Mouse (Mus musculus) mouse trophoblast stem cell (cell line): ENCODE measurements around the gene Clec16a.

Experiments
- in situ Hi-C, 2 experiments: fragments of 300-500 bp; cut with MseI, MboI; formaldehyde crosslinking; loops; 2 replicates in 1 of 2; 3 replicates in 1 of 2; pipeline ENCODE4 v1.15.1; 2025

Gene Clec16a

GRCm38 (mm10) chr16:10544995-10545622 is at the start of gene Clec16a:
Gene Clec16a (plus strand): TSS chr16:10545339.
- in situ Hi-C loops: no loop called here

GRCm38 (mm10) chr16:10495824-10496298 is 49.3 kb upstream of the Clec16a start:
- in situ Hi-C loops: no loop called here

DNA sequence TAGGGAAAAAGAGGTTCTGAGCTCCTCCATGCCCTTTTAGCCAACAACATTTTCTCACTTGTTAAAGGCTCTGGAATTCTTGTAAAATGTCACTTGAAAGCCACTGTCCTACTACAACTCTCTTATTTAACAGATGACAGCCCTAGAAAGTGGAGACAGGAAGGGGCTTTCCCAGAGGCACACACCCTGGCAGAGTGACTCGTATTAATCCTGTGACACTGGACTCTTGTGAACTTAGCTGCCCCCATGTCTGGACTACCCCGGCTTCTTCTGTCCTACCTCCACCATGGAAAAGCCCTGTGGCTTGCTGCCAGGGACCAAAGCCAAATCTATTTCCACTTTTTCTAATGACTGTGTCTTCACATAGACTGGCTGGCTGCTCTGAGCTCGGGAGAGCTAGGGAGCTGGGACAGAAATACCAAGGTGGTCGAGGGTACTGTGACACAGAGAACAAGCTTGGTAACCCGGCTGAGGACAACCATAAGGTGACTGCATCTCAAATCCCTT is 47.0 kb upstream of the Clec16a start:
- in situ Hi-C loops: no loop called here

DNA sequence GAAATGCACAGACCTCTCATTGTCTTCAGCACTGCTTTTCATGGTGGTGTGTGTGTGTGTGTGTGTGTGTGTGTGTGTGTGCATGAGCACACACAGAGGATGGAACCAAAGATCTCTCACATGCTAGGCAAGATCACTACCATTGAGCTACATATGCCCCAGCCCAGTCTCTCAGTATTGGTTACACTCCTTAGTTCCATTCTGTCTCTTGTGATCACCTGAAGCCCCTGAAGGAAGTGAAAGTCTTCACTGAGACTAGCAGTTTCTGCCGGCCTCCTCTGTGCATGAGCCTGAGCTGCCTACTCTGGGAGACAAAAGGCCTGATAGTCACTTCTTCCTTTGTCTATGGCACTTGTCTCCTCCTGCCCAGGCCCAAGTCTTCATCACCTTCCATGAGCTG is 46.0 kb upstream of the Clec16a start:
- in situ Hi-C loops: no loop called here

DNA sequence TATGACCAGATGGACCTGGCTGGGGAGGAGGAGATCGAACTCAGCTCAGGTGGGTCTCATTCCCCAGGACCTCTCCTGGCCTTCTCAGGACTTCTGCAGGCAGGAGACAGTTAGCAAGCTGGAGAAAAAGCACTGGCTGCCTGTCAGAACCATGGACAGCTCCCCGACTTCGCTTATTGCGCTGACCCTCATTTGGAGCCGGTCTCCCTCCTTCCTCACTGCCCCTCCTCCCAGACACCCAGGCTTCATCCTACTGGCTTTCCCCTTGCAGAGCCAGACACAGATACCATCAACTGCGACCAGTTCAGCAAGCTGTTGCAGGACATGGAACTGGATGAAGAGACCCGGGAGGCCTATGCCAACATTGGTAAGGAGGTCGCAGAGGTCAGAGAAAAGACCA is 43.3 kb upstream of the Clec16a start:
- in situ Hi-C loops: loop anchor here (25.0 kb wide), 1 partner anchor 415 kb away; no protein-coding TSS in a partner anchor

- in situ Hi-C loops: loop anchor here (25.0 kb wide), 1 partner anchor 416 kb away; no protein-coding TSS in a partner anchor
Observed at GRCm38 (mm10) chr16:10503058-10503457, 42.1 kb upstream of the Clec16a start.

DNA sequence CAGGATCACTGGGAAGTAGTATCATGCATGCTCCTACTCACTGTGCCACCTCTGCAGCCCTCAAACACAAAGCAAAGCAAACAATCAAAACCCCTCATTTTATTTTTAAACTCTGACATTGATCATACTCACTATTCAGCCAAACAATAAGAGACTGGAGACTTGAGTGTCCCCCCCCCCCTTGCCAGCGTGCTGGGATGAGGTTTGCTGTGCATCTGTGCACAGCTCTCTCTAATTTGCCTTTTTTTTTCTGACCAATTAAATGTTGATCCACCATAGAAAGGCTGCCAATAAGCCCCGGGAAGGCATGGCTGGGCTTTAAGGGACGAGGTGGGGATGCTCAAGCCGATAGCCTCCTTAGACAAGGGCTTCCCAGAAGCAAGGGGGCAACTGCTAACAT is 37.7 kb upstream of the Clec16a start:
- in situ Hi-C loops: loop anchor here (25.0 kb wide), 1 partner anchor 420 kb away; no protein-coding TSS in a partner anchor

DNA sequence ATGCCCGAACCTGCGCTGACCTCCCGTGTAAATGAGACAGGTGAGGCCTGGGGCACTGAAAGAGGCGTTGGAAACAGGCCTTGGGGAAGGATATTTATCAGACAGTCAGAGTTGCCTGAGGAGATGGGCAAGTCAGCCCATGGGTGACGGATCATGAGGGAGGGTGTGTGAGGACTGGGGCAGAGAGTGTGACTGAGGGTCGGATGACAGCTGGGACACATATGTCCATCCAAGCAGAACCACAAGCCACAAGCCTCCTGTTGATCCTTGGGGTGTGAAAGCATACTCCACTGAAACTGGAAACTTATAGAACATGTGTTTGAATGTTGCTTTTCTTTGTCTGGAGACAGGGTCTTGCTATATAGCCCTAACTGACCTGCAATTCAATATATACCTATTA is 36.4 kb upstream of the Clec16a start:
- in situ Hi-C loops: loop anchor here (25.0 kb wide), 1 partner anchor 421 kb away; no protein-coding TSS in a partner anchor

- in situ Hi-C loops: loop anchor here (25.0 kb wide), 1 partner anchor 423 kb away; no protein-coding TSS in a partner anchor
Observed at GRCm38 (mm10) chr16:10510477-10511133, 34.5 kb upstream of the Clec16a start.

- in situ Hi-C loops: loop anchor here (25.0 kb wide), 1 partner anchor 424 kb away; no protein-coding TSS in a partner anchor
Observed at GRCm38 (mm10) chr16:10511134-10511520, 34.0 kb upstream of the Clec16a start.

DNA sequence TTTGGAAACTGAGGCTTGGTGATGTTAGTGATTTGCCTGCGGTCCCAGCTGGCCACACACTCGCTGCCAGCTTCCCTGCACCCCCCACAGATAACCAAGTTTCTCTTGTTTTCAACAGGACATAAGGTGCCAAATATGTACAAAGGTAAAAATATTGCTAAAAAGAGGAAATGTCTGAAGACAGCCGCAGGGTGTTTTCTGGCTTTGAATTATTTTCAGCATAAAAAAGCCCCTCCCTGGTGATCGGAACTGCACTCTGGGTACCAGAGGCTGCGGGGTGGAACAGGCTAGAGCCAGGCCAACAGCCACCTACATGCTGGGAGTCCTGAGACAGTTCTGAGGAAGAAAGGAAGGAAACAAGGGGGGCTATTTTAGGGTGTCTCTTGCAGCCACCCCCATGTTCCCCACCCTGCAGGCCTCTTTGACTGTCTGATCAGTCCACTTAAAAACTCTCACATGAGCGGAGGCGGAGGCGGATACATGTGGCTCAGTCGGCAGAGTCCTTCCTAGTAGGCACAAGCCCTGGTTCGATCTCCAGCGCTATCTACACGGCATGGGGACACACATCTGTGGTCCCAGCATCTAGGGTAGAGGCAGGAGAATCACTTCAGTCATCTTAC is 29.1 kb upstream of the Clec16a start:
- in situ Hi-C loops: loop anchor here (5.0 to 25.0 kb wide), 2 partner anchors 89 to 429 kb away; no protein-coding TSS in a partner anchor

DNA sequence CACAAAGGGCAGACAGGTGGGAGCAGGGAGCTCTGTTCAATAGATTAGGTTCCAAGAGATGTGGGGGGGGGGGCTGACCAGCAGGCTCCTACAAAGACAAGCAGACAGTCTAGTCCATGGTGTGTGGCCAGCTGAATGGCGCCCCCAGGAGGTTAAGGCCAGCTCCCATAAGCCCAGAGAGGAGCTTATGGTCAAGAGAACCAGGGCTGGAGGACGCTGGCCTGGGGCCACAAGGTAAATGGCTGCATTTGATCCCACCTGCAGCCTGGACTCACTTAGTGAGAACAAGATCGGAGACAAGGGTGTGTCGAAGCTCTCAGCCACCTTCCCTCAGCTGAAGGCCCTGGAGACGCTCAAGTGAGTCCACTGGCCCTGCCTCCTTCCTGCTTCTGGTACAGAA is 27.1 kb upstream of the Clec16a start:
- in situ Hi-C loops: loop anchor here (5.0 to 25.0 kb wide), 2 partner anchors 91 to 431 kb away; no protein-coding TSS in a partner anchor

- in situ Hi-C loops: loop anchor here (10.0 to 25.0 kb wide), 2 partner anchors 246 to 434 kb away; no protein-coding TSS in a partner anchor
Observed at GRCm38 (mm10) chr16:10520908-10521614, 24.1 kb upstream of the Clec16a start.

DNA sequence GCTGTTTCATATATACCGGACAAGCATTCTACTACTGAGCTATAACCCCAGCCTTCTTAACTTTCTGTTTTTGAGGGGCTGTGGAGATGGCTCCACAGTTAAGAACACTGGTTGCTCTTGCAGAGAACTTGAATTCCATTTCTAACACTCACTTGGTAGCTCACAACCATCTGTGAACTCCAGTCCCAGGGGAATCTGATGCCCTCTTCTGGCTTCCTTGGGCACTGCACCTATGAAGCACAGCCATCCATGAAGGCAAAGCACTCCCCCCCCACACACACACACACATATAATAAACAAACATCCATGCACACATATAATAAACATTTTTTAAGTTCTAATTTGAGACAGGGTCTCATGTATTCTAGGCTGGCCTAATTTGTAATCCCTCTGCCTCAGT is 22.3 kb upstream of the Clec16a start:
- in situ Hi-C loops: loop anchor here (10.0 to 25.0 kb wide), 2 partner anchors 248 to 436 kb away; no protein-coding TSS in a partner anchor

DNA sequence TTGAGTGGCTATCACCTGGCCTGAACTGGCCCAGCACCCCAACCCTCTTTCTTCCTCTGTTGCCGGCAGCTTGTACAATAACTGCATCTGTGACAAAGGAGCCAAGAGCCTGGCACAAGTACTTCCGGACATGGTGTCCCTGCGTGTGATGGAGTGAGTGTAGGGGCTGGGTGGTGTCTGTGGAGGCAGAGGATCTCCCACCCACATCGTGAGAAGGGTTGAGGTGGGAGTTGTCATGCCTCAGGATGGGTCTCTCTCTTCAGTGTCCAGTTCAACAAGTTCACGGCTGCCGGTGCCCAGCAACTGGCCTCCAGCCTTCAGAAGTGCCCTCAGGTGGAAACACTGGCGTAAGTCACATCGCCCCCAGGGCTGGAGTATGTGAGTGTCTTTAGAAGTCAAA is 21.5 kb upstream of the Clec16a start:
- in situ Hi-C loops: loop anchor here (10.0 to 25.0 kb wide), 2 partner anchors 249 to 436 kb away; no protein-coding TSS in a partner anchor

GRCm38 (mm10) chr16:10524866-10525609 is 20.1 kb upstream of the Clec16a start:
- in situ Hi-C loops: loop anchor here (5.0 to 25.0 kb wide), 4 partner anchors 108 to 438 kb away; no protein-coding TSS in a partner anchor

GRCm38 (mm10) chr16:10525610-10525980 is 19.5 kb upstream of the Clec16a start:
- in situ Hi-C loops: loop anchor here (5.0 to 10.0 kb wide), 3 partner anchors 108 to 251 kb away; no protein-coding TSS in a partner anchor

GRCm38 (mm10) chr16:10527046-10527644 is 18.0 kb upstream of the Clec16a start:
- in situ Hi-C loops: loop anchor here (5.0 to 10.0 kb wide), 3 partner anchors 110 to 252 kb away; no protein-coding TSS in a partner anchor

GRCm38 (mm10) chr16:10528382-10528781 is 16.8 kb upstream of the Clec16a start:
- in situ Hi-C loops: loop anchor here (5.0 to 10.0 kb wide), 3 partner anchors 111 to 254 kb away; no protein-coding TSS in a partner anchor

DNA sequence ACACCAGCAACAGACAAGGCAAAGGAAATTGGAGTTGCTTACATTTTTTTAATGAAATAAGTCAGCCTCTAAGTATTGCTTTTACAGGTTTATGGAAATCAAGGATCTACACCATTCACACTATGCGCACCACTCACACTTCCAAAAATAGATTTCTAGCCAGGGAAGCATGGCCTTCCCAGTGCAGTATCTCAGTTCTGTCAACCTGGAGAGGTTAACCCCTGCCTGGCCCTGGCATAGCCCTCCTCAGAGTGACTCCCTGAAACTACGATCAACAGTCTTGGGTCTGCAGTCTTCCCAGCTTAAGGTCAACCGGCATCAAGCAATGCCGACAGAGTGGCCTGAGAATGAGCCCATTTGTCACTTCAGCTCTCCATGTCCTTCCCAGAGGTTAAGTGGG is 15.0 kb upstream of the Clec16a start:
- in situ Hi-C loops: no loop called here
